Mouse (Mus musculus): ENCODE measurements around the gene Lctl. TPM values are rescaled to one million over a fixed set of nuclear protein-coding genes. Genes with fewer than 3 reads are reported as not detected.
"Not testable (repeated sequence)": the region's sequence is repeated elsewhere in the genome, so short reads cannot be mapped to it uniquely, and the experiment has no call there.

Lctl gene
- total RNA-seq, 2 experiments from 2014 or later, result not detected

DNA sequence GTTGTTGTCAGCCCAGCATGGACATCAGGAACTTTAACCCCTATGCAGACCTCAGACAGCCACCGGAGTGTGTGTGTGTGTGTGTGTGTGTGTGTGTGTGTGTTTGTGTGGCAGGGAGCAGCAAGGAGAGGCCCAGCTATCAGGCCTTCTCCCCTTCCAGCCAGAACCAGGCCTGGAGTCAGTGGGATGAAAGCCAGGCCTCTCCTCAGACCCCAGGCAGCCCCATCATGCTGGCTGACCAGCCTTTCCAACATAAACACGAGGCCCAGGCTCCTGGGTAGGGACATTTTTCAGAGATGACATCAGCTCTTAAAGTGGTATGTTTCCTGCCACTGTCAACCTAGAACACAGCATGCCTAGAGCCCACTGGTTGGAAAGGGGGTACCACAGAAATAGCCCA lies 2.3 kb upstream of the Lctl start:
- intact Hi-C loops (cut with DNase I), result no loop called here
- DNase-seq, result no peak

DNA sequence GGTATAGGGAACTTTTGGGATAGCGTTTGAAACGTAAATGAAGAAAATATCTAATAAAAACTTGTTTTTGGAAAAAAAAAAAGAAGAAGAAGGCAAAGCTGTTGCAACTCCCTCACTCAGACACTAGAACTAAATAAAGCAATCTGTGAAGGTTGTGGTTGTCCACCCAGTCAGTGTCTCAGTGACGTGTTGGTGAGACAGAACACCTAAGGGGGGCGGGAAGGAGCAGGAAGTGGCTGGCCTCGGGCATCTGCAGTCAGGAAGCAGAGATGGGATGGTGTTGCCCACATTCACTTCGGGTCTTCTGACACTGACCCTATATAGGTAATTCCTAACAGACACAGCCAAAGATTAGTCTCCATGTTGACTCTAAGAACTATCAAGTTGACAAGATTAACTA lies 1.2 kb upstream of the Lctl start:
- no peak for DNase-seq
- intact Hi-C loops (cut with DNase I), result no loop called here

DNA sequence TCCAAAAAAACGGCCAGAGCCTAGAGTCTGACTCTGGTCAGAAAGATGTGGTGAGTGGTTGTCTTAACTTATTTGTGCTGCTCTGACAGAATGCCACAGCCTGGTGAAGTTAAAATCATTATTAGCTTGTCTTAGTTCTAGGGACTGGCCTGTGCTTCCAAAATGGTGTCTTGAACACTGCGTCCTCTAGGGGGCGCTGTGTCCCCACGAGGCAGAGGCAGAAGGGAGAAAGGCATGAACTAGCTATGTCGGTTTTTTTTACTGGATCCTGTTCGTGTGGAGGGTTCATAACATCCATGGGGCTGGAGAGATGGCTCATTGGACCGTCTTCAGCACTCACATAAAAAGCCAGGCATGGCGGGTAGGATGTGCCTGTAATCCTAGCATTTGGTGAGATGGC lies 3.0 kb downstream of the Lctl start:
- intact Hi-C loops (cut with DNase I), result loop anchor here (5.0 kb wide), 1 partner anchor 132 kb away; the partner anchor contains the start of gene Map2k1
- DNase-seq, result peak in 1 of 2 experiments; percentile 40

DNA sequence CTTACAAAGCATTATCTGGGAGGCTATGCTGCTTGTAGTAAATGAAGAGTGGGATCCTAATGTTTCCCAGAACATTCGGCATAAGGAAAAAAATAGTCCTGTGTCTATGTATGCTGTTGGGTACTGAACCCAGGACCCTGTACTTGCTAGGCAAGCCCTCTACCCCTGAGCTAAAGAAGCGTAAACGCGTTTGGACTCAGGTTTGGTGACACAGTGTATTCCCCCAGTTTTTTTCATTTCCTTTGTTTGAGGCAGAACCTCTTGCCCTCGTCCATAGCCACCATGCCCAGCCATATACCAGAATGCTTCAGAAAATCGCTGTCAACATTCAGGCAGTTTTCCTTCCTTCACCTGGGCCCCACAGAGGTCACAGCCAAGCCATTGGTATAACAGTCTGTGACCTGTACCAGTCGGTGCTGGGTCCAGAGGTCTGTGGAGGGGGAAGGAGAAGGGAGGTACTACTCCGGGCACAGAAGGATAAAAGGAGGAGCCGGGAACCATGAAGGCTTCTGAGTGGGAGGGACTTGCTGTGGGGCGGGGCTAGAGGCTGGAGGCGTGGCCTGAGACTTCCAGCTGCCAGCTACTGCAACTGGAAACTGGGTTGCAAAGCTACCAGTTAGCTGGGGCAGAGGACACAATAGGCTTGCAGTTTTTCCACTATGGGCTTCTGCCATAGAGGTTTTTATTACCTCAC lies 3.8 kb downstream of the Lctl start:
- intact Hi-C loops (cut with DNase I), result loop anchor here (5.0 kb wide), 1 partner anchor 132 kb away; the partner anchor contains the start of gene Map2k1
- DNase-seq, result no peak

DNA sequence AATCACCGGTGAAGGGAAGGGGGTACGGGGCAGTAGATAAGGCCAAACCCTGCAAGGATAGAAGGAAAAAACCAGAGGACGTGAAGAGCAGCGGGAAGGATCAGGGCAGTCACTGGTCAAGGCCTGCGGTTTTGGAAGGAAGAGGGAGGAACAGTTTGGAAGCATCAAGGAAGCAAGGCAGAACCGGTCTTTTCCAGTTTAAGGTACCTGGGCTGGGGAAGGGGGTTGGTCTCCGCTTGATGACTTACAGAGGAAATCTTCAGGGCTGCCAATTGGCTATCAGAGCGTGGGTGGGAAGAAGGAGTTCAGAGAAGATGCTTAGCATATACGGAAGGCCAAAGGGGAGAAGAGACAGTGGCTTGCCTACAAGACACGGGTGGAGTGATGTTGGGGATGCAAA lies 5.7 kb downstream of the Lctl start:
- intact Hi-C loops (cut with DNase I), result loop anchor here (5.0 kb wide), 1 partner anchor 130 kb away; the partner anchor contains the start of gene Map2k1
- DNase-seq, result no peak

DNA sequence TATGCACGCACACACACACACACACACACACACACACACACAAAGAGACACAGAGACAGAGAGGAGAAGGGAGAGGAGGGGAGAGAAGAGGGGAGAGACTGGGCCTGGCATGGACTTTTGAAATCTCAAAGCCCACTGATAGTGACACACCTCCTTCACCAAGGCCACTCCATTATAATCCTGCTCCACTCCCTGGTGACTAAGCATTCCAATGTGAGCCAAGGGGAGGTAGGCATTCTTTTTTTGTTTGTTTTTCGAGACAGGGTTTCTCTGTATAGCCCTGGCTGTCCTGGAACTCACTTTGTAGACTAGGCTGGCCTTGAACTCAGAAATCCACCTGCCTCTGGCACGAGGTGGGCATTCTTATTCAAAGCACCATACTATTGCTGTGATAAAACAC lies 7.9 kb downstream of the Lctl start:
- intact Hi-C loops (cut with DNase I), result loop anchor here (5.0 kb wide), 1 partner anchor 127 kb away; the partner anchor contains the start of gene Map2k1
- DNase-seq, result not testable (repeated sequence)

DNA sequence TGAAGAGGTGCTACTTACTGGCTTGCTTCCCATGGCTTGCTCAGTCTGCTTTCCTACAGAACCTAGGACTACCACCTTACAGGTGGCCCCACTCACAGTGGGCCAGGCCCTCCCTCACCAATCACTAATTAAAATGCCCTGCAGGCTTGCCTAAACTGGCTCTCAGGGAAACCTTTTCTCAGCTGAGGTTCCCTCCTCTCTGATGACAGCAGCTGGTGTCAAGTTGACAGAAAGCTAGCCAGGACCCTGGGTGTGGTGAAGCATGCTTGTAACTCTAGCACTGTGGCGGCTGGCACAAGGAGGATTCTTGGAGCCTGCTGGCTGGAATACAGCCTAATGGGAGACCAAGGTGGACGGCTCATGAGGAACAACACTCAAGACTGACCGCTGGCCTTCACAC lies 8.4 kb downstream of the Lctl start:
- DNase-seq, result peak in 1 of 2 experiments; percentile 53
- intact Hi-C loops (cut with DNase I), result no loop called here

DNA sequence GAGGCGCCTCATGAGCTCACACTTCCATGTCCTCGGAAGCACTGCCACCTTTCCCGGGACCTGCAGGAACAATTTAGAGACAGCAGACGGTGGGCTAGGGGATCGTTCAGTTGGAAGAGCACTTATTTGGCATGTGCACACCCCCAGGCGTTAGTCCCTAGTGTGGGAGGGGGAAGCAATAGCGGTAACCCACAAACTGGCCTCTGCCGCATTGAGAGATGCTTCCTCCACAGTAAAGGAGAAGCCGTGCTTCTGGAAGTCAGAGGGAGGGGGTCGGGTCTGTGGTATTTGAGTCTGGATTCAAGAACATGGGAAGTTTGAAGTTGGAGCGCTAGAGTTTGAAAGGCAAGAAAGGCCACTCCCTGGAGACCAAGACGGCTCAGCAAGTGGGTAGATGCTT lies 9.2 kb downstream of the Lctl start:
- no peak for DNase-seq
- intact Hi-C loops (cut with DNase I), result no loop called here

DNA sequence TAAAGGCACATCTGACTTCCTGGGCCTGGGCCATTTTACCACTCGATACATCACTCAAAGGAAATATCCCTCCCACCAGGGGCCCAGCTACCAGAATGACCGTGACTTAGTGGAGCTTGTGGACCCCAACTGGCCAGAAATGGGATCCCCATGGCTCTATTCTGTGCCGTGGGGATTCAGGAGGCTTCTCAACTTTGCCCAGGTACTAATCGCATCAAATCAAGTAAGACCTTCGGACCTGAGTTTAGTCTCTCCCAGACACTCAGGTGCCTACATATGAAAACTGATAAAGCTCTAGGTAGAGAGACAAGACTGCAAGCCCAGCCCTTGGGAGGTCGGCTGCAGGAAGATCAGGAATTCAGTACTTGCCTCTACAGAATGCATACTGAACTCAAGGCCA lies 14.7 kb downstream of the Lctl start:
- no peak for DNase-seq
- intact Hi-C loops (cut with DNase I), result no loop called here

DNA sequence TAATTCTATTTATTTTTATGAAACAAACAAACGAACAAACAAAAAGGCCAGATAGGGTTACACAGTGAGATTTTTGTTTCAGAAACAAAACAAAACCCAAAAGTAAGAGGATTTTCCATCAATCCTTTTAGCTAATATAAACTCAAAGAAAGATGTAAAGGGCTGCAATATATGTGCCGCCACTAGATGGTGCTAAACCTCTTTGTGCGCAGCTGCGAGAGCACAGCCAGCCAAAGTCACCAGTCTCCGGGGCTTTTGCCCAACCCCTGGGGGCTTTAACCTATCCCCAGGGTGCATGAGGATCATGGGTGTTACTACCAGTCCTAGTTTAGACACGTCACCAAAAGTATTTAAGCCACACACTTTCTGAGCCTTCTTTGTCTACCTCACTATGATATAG lies 21.9 kb downstream of the Lctl start:
- intact Hi-C loops (cut with DNase I), result loop anchor here (2.0 kb wide), 1 partner anchor 134 kb away; no protein-coding TSS in a partner anchor
- DNase-seq, result peak in 1 of 2 experiments; percentile 22

DNA sequence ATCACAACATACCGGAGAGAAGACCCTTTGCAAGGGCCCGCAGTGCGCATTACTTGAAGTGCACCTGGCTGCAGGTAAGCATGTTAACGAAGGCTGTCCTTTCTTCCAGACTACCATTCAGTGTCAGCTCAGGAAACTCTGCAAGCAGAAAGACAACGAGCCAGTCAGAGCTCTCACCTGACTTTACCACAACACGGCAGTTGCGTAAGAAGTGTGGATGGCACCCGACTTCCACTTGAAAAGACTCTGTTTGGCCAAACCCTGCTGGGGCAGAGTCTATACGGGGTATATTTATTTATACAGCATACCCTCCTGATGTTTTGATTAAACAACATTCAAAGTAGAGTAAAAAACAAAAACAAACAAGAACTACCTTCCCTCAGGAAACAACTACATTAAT lies 22.9 kb downstream of the Lctl start:
- intact Hi-C loops (cut with DNase I), result loop anchor here (2.0 kb wide), 1 partner anchor 133 kb away; no protein-coding TSS in a partner anchor
- DNase-seq, result no peak

DNA sequence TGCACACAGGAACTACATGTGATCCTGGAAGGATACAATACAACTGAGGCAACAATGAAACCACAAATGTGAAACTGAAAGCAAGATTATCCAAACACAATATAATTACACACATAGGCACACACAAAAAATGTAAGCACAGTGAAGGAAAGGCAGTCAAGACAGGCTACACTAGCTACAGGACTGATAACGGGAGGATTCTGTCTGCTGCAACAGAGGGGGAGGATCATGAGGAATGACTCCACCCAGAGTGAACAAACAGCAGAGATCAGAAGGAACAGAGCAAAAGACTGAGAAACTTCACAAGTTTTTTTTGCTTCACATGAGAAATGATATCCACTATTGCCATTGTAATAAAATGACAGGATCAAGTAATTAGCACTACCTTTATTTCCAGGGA lies 39.7 kb downstream of the Lctl start:
- DNase-seq, result no peak
- intact Hi-C loops (cut with DNase I), result no loop called here

DNA sequence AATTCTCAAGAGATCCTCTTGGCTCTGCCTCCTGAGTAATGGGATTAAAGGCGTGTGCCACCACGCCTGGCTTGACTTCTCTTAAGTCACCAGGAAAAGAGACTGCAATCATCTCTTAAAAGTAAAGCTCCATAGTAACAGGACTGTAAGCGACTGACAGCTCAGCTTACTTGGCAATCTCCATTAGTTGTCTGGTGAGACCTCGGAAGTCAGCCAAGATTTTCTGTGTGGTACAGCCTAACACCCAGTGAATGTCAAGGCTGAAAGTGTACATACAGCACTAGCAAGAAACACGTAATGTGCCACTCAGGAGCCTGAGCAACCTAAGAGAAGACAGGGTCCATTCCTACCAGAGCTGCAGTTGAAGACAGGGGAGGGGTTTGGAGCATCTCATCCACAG lies 43.5 kb downstream of the Lctl start:
- intact Hi-C loops (cut with DNase I), result no loop called here
- no peak for DNase-seq

DNA sequence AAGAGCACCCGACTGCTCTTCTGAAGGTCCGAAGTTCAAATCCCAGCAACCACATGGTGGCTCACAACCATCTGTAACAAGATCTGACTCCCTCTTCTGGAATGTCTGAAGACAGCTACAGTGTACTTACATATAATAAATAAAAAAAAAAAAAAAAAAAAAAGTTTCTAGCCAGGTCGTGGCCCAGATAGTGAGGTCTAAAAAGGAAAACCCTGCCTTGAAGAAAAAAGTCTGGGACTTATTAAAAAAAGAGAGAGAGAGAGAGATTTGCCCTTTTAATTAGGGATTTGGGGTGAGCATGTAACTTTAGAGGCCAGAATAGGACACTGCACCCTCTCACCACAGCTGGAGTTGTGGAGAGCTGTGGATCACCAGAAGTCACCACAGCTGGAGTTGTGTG lies 53.0 kb downstream of the Lctl start:
- DNase-seq; intact Hi-C loops (cut with DNase I): not testable (repeated sequence)

DNA sequence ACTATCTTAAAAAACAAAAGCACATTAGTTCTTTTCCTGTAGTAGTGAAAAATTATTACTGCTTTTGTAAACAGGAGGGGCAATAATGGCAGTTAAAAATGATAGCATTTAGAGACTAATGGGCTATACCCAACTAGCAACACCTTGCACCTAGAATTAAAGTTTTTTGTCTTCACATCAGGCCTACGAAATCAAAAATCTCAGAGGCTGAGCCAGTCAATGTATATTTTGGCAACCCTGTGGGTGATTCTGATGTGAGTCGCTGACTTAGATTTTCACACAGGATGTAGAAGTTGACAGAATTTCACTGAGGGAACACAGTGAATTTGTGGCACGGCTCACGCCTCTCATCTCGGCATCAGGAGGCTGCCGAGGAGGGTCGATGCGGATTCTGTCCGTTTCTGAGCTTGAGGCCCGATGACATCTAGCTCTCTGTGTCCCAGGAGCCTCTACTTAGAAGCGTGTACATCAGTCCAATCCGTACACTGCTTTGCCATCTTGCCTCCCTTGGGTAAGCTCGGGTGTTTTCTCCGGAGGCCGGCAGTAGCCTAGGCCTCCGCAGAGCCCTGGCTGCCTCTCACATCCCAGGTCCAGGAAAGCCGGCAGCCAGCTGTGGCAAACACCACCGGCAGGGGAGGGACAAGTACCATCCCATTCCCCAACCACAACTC lies 55.3 kb downstream of the Lctl start:
- no peak for DNase-seq
- intact Hi-C loops (cut with DNase I), result no loop called here

DNA sequence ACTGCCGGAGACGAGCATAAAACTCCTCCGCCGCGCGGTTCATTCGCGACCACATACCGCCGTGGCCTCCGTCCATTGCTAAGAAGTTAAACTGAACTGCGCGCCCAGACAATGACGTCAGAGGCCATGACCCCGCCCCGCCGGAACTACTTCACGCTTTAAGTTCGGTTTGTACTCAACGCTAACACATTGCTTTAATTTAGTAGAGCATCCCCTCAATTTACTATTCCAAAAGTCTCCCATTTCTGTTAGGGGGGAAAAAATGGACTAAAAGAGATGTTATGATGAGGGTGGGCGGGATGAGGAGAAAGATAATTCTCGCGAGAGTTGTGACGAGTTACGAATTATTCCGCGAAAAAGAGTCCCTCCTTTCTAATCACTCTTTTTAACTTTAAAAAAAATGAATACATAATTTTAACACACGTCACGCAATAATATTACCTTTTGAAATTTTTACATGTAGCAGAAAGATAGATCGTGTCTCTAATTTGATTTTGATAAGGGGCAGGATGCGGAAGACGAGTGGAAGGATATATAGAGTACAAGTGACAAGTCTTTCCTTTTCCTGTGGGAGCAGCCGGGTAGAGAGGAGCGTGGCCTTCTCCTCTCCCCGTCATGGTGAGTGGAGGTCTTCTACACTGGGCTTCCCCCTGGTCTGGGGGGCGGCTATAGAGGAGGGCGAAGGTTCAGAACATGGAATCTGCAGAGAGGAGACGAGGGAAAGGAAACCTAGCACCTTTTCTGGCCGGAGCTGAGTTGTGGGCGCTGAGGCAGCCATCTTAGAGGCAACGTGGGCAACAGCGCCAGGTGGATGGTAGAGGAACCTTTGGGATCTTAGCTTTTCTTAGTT lies 56.1 kb downstream of the Lctl start, which contains the start of the genes Zwilch and Rpl4:
TSS of gene Zwilch (minus strand) at position 289 of the 850 bp plus-strand sequence.
TSS of gene Rpl4 (plus strand) at position 560 of the 850 bp plus-strand sequence.
- intact Hi-C loops (cut with DNase I), result no loop called here
- DNase-seq, result peak; percentile 57 to 80

DNA sequence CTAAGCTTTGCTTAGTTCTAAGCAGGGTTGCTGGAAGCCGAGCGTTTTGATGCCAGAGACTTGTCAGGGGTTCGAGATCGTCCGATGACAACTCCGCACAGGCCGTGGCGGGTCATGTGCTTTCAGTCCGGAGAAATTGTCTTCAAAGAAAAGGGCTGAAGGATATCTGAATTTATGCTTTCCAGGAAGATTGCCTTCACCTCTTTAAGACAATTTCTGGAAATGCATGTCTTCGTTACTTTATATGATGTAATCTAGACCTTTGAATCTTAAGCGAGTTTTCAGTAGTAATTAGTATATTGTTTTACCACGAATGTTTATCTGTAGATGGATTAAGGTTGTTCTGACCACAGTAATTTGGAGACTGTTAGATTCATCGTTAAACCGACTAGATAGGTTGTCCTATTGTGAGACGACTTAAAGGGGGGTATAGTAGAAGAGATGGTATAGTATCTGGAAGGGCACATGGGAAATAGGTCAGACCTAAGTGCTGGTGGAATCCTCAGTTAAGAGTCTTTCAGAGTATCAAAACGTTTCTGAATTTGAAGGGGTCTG lies 56.8 kb downstream of the Lctl start:
- DNase-seq, result no peak
- intact Hi-C loops (cut with DNase I), result no loop called here

DNA sequence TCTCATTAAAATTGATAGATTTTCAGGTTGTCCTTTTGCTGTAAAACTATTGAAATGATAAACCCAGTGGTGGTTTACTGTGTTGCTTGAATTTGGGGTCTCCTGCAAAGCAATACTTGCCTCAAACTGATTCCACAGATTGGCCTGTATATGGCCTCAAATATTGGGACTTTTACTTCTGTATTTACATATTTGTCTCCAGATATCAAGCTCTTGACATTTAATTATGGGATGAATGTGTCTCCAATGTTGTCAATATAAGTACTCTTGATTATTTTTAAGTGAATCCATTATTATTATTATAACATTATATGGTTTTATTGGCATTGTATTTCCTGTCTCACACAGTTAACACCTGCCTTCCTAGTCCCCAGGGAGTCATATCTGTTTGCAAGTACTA lies 57.4 kb downstream of the Lctl start:
- no peak for DNase-seq
- intact Hi-C loops (cut with DNase I), result no loop called here

DNA sequence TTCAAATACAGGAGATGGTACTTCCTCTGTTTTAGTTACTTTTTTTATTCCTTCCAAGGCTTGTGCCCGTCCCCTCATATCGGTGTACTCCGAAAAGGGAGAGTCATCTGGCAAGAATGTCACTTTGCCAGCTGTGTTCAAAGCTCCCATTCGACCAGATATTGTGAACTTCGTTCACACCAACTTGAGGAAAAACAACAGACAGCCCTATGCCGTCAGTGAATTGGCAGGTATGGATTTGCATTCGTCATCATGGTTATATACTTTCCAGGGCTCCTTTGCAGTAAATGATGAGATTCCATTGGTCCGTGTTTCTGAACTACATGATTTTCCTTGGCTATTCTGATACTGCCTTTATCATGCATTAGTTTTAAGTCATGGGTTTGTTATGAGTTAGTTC lies 57.8 kb downstream of the Lctl start:
- intact Hi-C loops (cut with DNase I), result no loop called here
- DNase-seq, result no peak

DNA sequence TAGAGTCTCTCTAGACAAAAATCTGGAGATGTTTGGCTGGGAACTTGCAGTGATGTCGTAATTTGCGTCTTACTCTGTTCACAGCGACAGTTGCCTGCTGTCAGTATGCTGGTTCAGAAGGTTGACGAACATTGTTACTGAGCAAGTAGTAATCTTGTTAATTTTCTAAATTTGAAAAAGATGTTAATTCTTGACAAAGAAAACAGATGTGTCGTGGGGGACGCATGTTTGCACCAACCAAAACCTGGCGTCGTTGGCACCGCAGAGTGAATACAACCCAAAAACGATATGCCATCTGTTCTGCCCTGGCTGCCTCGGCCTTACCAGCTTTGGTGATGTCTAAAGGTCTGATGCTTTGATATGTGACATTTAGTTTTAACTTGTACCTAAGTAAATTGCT lies 58.4 kb downstream of the Lctl start:
- intact Hi-C loops (cut with DNase I), result no loop called here
- no peak for DNase-seq

DNA sequence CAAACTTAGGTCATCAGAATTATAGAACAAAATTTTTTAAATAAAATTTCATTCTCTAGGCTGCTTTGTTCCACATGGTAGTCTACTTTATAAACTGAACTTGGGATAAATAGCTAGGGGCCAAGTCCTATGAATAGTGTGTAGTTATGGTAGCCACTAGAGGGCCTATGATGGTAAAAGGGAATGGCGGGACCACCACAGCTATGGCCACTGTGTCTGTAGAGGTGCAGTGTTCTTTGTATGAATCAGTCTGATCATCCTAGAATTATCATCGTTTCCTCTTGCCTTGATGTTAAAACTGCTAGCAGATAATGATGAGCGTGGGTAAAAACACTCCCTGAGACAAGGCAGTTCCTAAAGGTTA lies 61.6 kb downstream of the Lctl start:
- DNase-seq, result no peak
- intact Hi-C loops (cut with DNase I), result no loop called here
